10 mouse cellular contexts compared by ENCODE assay signal in the genomic region with DNA sequence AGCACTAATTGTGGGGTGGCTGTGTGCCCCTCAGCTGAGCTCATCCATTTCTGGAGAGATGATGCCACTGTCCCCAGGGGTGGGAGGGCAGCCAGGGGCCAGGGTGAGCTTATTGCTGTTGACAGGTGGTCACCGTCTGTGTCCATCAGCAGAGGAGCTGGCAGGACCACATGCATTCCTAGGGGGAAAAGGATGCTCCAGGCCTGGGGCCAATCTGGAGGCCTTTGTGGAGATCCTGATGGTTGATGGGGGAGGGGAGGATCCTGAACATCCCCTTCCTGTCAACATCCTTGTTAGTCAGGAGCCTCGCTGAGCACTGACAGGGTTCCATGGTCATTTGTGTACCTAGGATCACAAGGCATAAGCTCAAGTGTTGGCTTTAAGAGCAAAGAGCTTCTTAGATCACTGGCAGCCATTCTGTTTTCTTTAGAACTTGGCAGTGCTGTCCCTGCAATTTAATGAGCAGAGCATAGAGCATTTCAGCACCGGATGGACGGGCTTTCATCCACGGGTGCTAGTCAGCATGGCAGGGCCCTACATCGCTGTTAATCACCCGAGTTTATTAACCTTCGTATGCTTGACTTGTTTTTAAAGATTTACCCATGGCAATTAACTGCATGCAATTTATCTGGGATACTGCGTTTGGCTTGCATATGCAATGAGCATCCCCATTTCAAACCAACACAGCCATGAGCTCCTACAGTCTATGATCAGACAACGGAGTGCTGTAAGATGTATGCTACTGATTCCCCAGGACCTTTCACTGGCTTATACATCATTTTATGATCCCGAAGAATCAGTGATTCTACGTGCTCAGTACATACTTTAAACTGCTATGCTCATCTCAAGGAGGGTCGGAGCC. TPM values are rescaled to one million over a fixed set of nuclear protein-coding genes. Genes with fewer than 3 reads are reported as not detected.
A peak's percentile ranks its signal among the peaks of the same experiment; 100 is the strongest.
DNase-seq lines count a peak whose midpoint lies in the region; ATAC-seq and TF ChIP-seq lines count a peak whose summit lies in the region.
"Had no signal": no experiment of that assay in that cellular context is flagged by ENCODE, and none has a peak within 500 bp of the region (broad histone marks: within the 10 kb centered on the region; RNA-seq: fewer than 3 reads in every experiment).

No protein-coding gene starts in this region.

- no peak for TF ChIP-seq EP300 in liver, postnatal 0 days (IDR thresholded peaks at IDR 0.05; ENCODE audit: low read depth)

- H3K9me3 ChIP-seq in embryonic facial prominence, embryonic 10.5 days = no peaks in the 10 kb centered on the region
- no peaks in the 10 kb centered on the region for H3K9me3 ChIP-seq in hindbrain, embryonic 12.5 days (replicated peaks)
- no peaks in the 10 kb centered on the region for H3K9me3 ChIP-seq in heart, embryonic 11.5 days (replicated peaks; ENCODE audit: control insufficient read depth, low read length)
- no peaks in the 10 kb centered on the region for H3K9me3 ChIP-seq in liver, postnatal 0 days (ENCODE audit: low read length)
- H3K9me3 ChIP-seq: embryonic facial prominence, embryonic 13.5 days had no signal

- H3K4me1 ChIP-seq in embryonic facial prominence, embryonic 10.5 days = peaks cover 7% of the 10 kb centered on the region
- H3K4me1 ChIP-seq in hindbrain, embryonic 12.5 days = peaks cover 11% of the 10 kb centered on the region
- no peaks in the 10 kb centered on the region for H3K4me1 ChIP-seq in heart, embryonic 11.5 days (ENCODE audit: control insufficient read depth, insufficient read depth, low read length)
- no peaks in the 10 kb centered on the region for H3K4me1 ChIP-seq in liver, postnatal 0 days (ENCODE audit: insufficient read depth)

- no peak overlapping the region for H3K4me3 ChIP-seq in embryonic facial prominence, embryonic 10.5 days
- H3K4me3 ChIP-seq in hindbrain, embryonic 12.5 days = no peak overlapping the region
- no peak overlapping the region for H3K4me3 ChIP-seq in heart, embryonic 11.5 days (ENCODE audit: low read depth, low read length)
- no peak overlapping the region for H3K4me3 ChIP-seq in liver, postnatal 0 days (ENCODE audit: low read depth, low read length)
- H3K4me3 ChIP-seq: embryonic facial prominence, embryonic 13.5 days had no signal

- H3K4me2 ChIP-seq in hindbrain, embryonic 12.5 days (replicated peaks) = no peak overlapping the region
- no peak overlapping the region for H3K4me2 ChIP-seq in heart, embryonic 11.5 days
- H3K4me2 ChIP-seq in liver, postnatal 0 days (ENCODE audit: low read depth, low read length) = no peak overlapping the region
- H3K4me2 ChIP-seq: embryonic facial prominence, embryonic 13.5 days had no signal

- peak; percentile 80 for ATAC-seq in hindbrain, embryonic 12.5 days (ENCODE audit: low FRiP score)
- no peak for ATAC-seq in heart, embryonic 11.5 days (replicated peaks; ENCODE audit: insufficient number of reproducible peaks, low FRiP score, low TSS enrichment)
- no peak for ATAC-seq in liver, postnatal 0 days

- peaks cover 35% of the 10 kb centered on the region for H3K36me3 ChIP-seq in embryonic facial prominence, embryonic 10.5 days (replicated peaks)
- H3K36me3 ChIP-seq in hindbrain, embryonic 12.5 days = peaks cover 29% of the 10 kb centered on the region
- no peaks in the 10 kb centered on the region for H3K36me3 ChIP-seq in heart, embryonic 11.5 days (ENCODE audit: control insufficient read depth, insufficient read depth, low read length)
- H3K36me3 ChIP-seq in liver, postnatal 0 days (replicated peaks; ENCODE audit: insufficient read depth, low read length) = 0 out of 2 replicates have a peak, but pooled peaks cover 3% of the 10 kb centered on the region

- H3K9ac ChIP-seq in hindbrain, embryonic 12.5 days = no peak overlapping the region
- no peak overlapping the region for H3K9ac ChIP-seq in heart, embryonic 11.5 days (ENCODE audit: low read depth, low read length)
- H3K9ac ChIP-seq in liver, postnatal 0 days (replicated peaks) = no peak overlapping the region
- H3K9ac ChIP-seq: embryonic facial prominence, embryonic 13.5 days had no signal

- H3K27ac ChIP-seq in embryonic facial prominence, embryonic 10.5 days (replicated peaks) = no peak overlapping the region
- peak overlapping the region; percentile 31 for H3K27ac ChIP-seq in hindbrain, embryonic 12.5 days
- H3K27ac ChIP-seq in heart, embryonic 11.5 days (ENCODE audit: low read depth, low read length) = no peak overlapping the region
- H3K27ac ChIP-seq in liver, postnatal 0 days (ENCODE audit: low read depth) = no peak overlapping the region
- H3K27ac ChIP-seq: embryonic facial prominence, embryonic 13.5 days had no signal

- TF ChIP-seq CTCF in liver, postnatal 0 days (IDR thresholded peaks at IDR 0.05; ENCODE audit: low read depth) = no peak

- 75% methylated on average over 13 of the region's 13 CpGs for WGBS in embryonic facial prominence, embryonic 10.5 days
- 67% methylated on average over 13 of the region's 13 CpGs for WGBS in hindbrain, embryonic 12.5 days
- 70% methylated on average over 13 of the region's 13 CpGs for WGBS in heart, embryonic 11.5 days (ENCODE audit: insufficient replicate concordance)
- WGBS in liver, postnatal 0 days (ENCODE audit: insufficient replicate concordance) = 76% methylated on average over 13 of the region's 13 CpGs

- no peaks in the 10 kb centered on the region for H3K27me3 ChIP-seq in embryonic facial prominence, embryonic 10.5 days (replicated peaks; ENCODE audit: low read depth, poor library complexity, severe bottlenecking)
- H3K27me3 ChIP-seq in hindbrain, embryonic 12.5 days = no peaks in the 10 kb centered on the region
- no peaks in the 10 kb centered on the region for H3K27me3 ChIP-seq in heart, embryonic 11.5 days (ENCODE audit: control insufficient read depth, insufficient read depth, low read length)
- no peaks in the 10 kb centered on the region for H3K27me3 ChIP-seq in liver, postnatal 0 days (ENCODE audit: insufficient read depth, low read length)
- H3K27me3 ChIP-seq: embryonic facial prominence, embryonic 13.5 days had no signal

- DNase-seq in right cerebral cortex, postnatal 4 days = peak; percentile 30
- DNase-seq in right cerebral cortex, postnatal 14 days = no peak
- DNase-seq in embryonic facial prominence, embryonic 10.5 days (ENCODE audit: low spot score) = peak; percentile 23
- DNase-seq in retina, postnatal 1 day = peak; percentile 93
- DNase-seq in B cell, adult 2 months = no peak
- no peak for DNase-seq in liver, postnatal 0 days

RNA-seq across cellular contexts. Expression of gene Gm6525, which starts 26.9 kb away (rescaled TPM):
- 0.91 and 1.3 TPM in 2 replicates for polyA plus RNA-seq in embryonic facial prominence, embryonic 10.5 days (2016; fragmentation: Nextera tagmentation; extraction: Ambion mirVana)
- polyA plus RNA-seq in hindbrain, embryonic 12.5 days (2016; fragmentation: Nextera tagmentation; extraction: Ambion mirVana) = 1.4 and 2.4 TPM in 2 replicates
- polyA plus RNA-seq in heart, embryonic 11.5 days (2014; fragmentation: Nextera tagmentation; extraction: Ambion mirVana) = 0.30 TPM in 1 of 2 replicates, not detected in the other
- polyA plus RNA-seq in liver, postnatal 0 days (2015; fragmentation: Nextera tagmentation; extraction: Ambion mirVana) = 0.14 and 0.21 TPM in 2 replicates
- polyA plus RNA-seq: liver, adult 2 months had no signal

RNA-seq across cellular contexts. Expression of gene Mnd1, which starts 45.2 kb away (rescaled TPM):
- polyA plus RNA-seq in embryonic facial prominence, embryonic 10.5 days (2016; fragmentation: Nextera tagmentation; extraction: Ambion mirVana) = 13.4 and 15.2 TPM in 2 replicates
- polyA plus RNA-seq in hindbrain, embryonic 12.5 days (2016; fragmentation: Nextera tagmentation; extraction: Ambion mirVana) = 8.0 and 8.1 TPM in 2 replicates
- polyA plus RNA-seq in heart, embryonic 11.5 days (2014; fragmentation: Nextera tagmentation; extraction: Ambion mirVana) = 9.4 and 12.0 TPM in 2 replicates
- polyA plus RNA-seq in liver, postnatal 0 days (2015; fragmentation: Nextera tagmentation; extraction: Ambion mirVana) = 8.3 and 9.9 TPM in 2 replicates

Comparison
In these comparisons a context has a peak if more than half of its experiments do, and no peak if none do; other contexts are left out.
1. DNase-seq: peak in right cerebral cortex, postnatal 4 days (single experiment), embryonic facial prominence, embryonic 10.5 days (single experiment) and retina, postnatal 1 day (single experiment); none in right cerebral cortex, postnatal 14 days (single experiment), B cell, adult 2 months (0 of 2) and liver, postnatal 0 days (single experiment).